Mouse (Mus musculus) neural tube, embryonic 11.5 days (tissue): ENCODE measurements at regions not wholly inside any gene's neighbourhood (a gene's known extent, or its start where the extent isn't known, plus 50 kb on each side); places are given as distances from the start of the nearest gene placed in this dataset.

Experiments used
- ATAC-seq: fragments of 200-750 bp; cut with Nextera tagmentation; 2 replicates; pipeline ENCODE4 v1.8.0; 2017; ENCODE audit warnings: moderate number of reproducible peaks, mild to moderate bottlenecking, moderate TSS enrichment, moderate library complexity; ENCODE audit not compliant: insufficient read depth, low FRiP score, low TSS enrichment
- DNase-seq: peaks from one replicate; pipeline ENCODE4 v3.0.0-alpha.2; 2015; ENCODE audit warnings: low spot score
- H3K27ac ChIP-seq: fragments of 300-500 bp; sonication (generic); 2 replicates; pipeline ENCODE4 v1.5.1; 2014; ENCODE audit warnings: low read depth, mild to moderate bottlenecking, low read length
- H3K27me3 ChIP-seq: fragments of 300-500 bp; sonication (generic); 2 replicates; pipeline ENCODE4 v1.6.1; 2014; ENCODE audit warnings: mild to moderate bottlenecking, low read length, mixed read lengths; ENCODE audit not compliant: control insufficient read depth, insufficient read depth
- H3K36me3 ChIP-seq: fragments of 300-500 bp; sonication (generic); 2 replicates; pipeline ENCODE4 v1.6.1; 2014; ENCODE audit warnings: mild to moderate bottlenecking, low read length, moderate library complexity, mixed read lengths; ENCODE audit not compliant: control insufficient read depth, insufficient read depth
- H3K4me1 ChIP-seq: fragments of 300-500 bp; sonication (generic); 2 replicates; pipeline ENCODE4 v1.6.1; 2014; ENCODE audit warnings: low read length, mixed read lengths; ENCODE audit not compliant: control insufficient read depth, insufficient read depth
- H3K4me2 ChIP-seq: fragments of 300-500 bp; sonication (generic); 2 replicates; pipeline ENCODE4 v1.6.1; 2014; ENCODE audit warnings: low read depth, mild to moderate bottlenecking, moderate library complexity
- H3K4me3 ChIP-seq: fragments of 300-500 bp; sonication (generic); 2 replicates; pipeline ENCODE4 v1.5.1; 2014; ENCODE audit warnings: low read depth, low read length
- H3K9ac ChIP-seq: fragments of 300-500 bp; sonication (generic); 2 replicates; pipeline ENCODE4 v1.6.1; 2014; ENCODE audit warnings: mild to moderate bottlenecking, low read length
- H3K9me3 ChIP-seq: fragments of 300-500 bp; sonication (generic); 2 replicates; pipeline ENCODE4 v1.6.1; 2016; ENCODE audit warnings: low read length; ENCODE audit not compliant: control insufficient read depth
- WGBS: fragments of 180-500 bp; shearing (Covaris S2); extraction: QIAGEN DNeasy Blood & Tissue Kit; methylation state at CpG from one replicate; pipeline ENCODE4 v1.1.7; 2014; 5-methylcytosine and 5-hydroxymethylcytosine counted together

DNA sequence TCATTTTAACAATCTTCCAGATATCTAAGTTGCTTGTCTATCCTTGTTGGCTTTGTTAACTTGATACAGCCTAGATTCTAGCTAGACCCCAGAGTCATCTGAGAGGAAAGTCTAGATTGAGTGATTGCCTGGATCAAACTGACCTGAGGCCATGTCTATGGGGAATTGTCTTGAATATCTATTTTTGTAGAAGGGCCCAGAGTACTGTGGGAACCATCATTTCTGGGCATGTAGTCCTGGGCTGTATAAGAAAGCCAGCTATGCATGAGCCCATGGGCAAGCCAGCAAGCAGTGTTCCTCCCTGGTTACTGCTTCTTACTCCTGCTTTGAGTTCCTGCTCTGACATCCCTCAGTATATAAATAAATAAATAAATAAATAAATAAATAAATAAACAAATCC, 199.7 kb upstream of the Tle3 start:
- Histone ChIP-seq H3K9ac (no peak overlapping the region), H3K4me2 (no peak overlapping the region), H3K27me3 (no peaks in the 10 kb centered on the region), H3K4me1 (no peaks in the 10 kb centered on the region), H3K4me3 (no peak overlapping the region), H3K27ac (no peak overlapping the region), H3K36me3 (no peaks in the 10 kb centered on the region), H3K9me3 (no peaks in the 10 kb centered on the region)
- DNase-seq (no peak), ATAC-seq (no peak)

DNA sequence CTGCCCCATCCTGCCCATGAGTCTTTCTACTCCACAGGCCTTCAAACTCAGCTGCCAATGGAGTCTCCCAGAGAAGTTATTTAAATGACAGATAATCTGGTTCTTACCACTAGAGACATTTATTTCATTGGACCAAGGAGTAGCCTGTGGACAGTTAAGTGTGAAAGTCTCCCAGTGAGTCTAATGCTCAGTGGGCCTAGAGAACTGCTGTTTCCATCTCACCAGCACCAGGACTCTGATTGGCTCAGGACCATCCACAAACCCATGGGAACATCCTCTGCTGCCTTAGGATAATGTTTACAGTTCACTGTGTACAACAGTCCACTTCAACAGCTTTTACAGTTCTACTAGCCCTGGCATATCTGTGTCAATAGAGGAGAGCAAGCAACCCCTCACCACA, 198.6 kb upstream of the Tle3 start:
- Histone ChIP-seq H3K36me3 (no peaks in the 10 kb centered on the region), H3K4me2 (no peak overlapping the region), H3K9ac (no peak overlapping the region), H3K4me3 (no peak overlapping the region), H3K4me1 (no peaks in the 10 kb centered on the region), H3K27ac (no peak overlapping the region), H3K27me3 (no peaks in the 10 kb centered on the region), H3K9me3 (no peaks in the 10 kb centered on the region)
- ATAC-seq: no peak
- DNase-seq: no peak

DNA sequence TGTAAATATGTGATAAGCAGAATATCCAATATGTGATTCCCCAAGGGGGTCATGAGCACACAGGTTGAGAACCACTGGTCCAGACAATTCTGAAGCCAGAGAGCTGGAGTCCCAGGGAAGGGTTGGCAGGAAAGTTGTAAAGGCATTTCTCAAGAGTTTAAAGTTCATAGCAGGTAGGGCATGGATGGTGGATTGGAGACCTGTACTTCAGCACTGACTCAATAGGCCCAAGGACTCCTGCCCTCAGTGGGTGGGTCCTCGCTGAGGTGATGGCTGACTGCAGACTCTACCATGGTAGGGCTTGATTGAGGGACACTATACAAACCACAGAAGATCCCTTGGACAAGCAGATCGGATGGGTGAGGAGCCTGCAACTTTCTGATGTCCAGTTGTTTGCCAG, 196.8 kb upstream of the Tle3 start:
- no peak overlapping the region for H3K9ac ChIP-seq
- H3K27ac ChIP-seq: no peak overlapping the region
- H3K36me3 ChIP-seq: no peaks in the 10 kb centered on the region
- no peaks in the 10 kb centered on the region for H3K4me1 ChIP-seq
- H3K4me2 ChIP-seq: no peak overlapping the region
- no peaks in the 10 kb centered on the region for H3K27me3 ChIP-seq
- DNase-seq (no peak), ATAC-seq (no peak)
- no peaks in the 10 kb centered on the region for H3K9me3 ChIP-seq
- WGBS: 89% methylated on average over 2 of the region's 2 CpGs
- no peak overlapping the region for H3K4me3 ChIP-seq

- Histone ChIP-seq H3K4me3 (no peak overlapping the region), H3K36me3 (no peaks in the 10 kb centered on the region), H3K27ac (no peak overlapping the region), H3K4me1 (no peaks in the 10 kb centered on the region), H3K9ac (no peak overlapping the region), H3K9me3 (no peaks in the 10 kb centered on the region), H3K27me3 (no peaks in the 10 kb centered on the region), H3K4me2 (no peak overlapping the region)
- ATAC-seq (no peak), DNase-seq (no peak)
- WGBS: 90% methylated on average over 3 of the region's 3 CpGs
These were observed 195.3 kb upstream of the Tle3 start for GRCm38 (mm10) chr9:61176856-61177255.

GRCm38 (mm10) chr9:61186541-61187420, 185.4 kb upstream of the Tle3 start:
- DNase-seq (no peak), ATAC-seq (no peak)
- no peak overlapping the region for H3K4me2 ChIP-seq
- H3K27me3 ChIP-seq: no peaks in the 10 kb centered on the region
- H3K9ac ChIP-seq: no peak overlapping the region
- no peaks in the 10 kb centered on the region for H3K9me3 ChIP-seq
- WGBS: 76% methylated on average over 8 of the region's 8 CpGs
- H3K4me3 ChIP-seq: no peak overlapping the region
- no peaks in the 10 kb centered on the region for H3K36me3 ChIP-seq
- H3K27ac ChIP-seq: no peak overlapping the region
- H3K4me1 ChIP-seq: no peaks in the 10 kb centered on the region

DNA sequence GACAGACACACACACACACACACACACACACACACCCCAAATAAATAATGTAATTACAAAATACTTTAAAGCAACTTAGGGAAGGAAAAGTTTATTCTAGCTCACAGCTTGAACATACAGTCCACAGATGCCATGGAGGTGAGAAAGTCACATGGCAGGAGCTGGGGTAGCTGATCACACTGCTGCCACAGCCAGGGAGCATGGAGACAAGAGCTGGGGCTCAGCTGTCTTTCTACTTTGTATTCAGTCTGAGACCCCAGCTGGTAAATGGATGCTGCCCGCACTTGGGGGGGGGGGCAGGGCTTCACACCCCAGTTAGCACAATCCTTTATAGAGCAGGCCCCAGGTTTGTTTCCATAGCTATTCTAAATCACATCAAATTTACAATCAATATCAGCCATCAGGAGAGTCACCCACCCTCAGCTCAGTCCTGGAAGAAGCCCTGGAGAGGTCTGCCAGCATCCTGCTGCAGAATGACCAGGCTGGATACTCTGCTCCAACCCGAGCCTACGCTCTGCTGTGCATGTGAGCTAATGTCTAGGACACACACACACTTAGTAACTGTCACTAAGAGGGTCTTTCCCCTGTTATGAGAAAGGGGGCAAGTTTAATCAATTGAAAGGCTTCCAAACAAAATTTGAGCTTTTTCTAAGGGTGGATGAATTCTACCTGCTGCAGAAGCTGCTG, 184.3 kb upstream of the Tle3 start:
- DNase-seq: peak; percentile 47
- H3K9me3 ChIP-seq: no peaks in the 10 kb centered on the region
- H3K4me3 ChIP-seq: no peak overlapping the region
- H3K36me3 ChIP-seq: no peaks in the 10 kb centered on the region
- no peak for ATAC-seq
- H3K27me3 ChIP-seq: no peaks in the 10 kb centered on the region
- no peaks in the 10 kb centered on the region for H3K4me1 ChIP-seq
- no peak overlapping the region for H3K4me2 ChIP-seq
- no peak overlapping the region for H3K9ac ChIP-seq
- WGBS: 70% methylated on average over 3 of the region's 3 CpGs
- no peak overlapping the region for H3K27ac ChIP-seq

- H3K4me3 ChIP-seq: no peak overlapping the region
- no peaks in the 10 kb centered on the region for H3K9me3 ChIP-seq
- no peaks in the 10 kb centered on the region for H3K36me3 ChIP-seq
- H3K27me3 ChIP-seq: no peaks in the 10 kb centered on the region
- DNase-seq: no peak
- ATAC-seq: no peak
- no peak overlapping the region for H3K27ac ChIP-seq
- no peaks in the 10 kb centered on the region for H3K4me1 ChIP-seq
- H3K4me2 ChIP-seq: no peak overlapping the region
- WGBS: 94% methylated on average over 8 of the region's 8 CpGs
- no peak overlapping the region for H3K9ac ChIP-seq
These were observed 182.9 kb upstream of the Tle3 start for GRCm38 (mm10) chr9:61189295-61189694.

GRCm38 (mm10) chr9:61199077-61199753, 173.0 kb upstream of the Tle3 start:
- no peak for ATAC-seq

More at GRCm38 (mm10) chr9:61199077-61199753, 173.0 kb upstream of the Tle3 start:
- no peak overlapping the region for H3K4me2 ChIP-seq
- H3K9ac ChIP-seq: no peak overlapping the region
- H3K9me3 ChIP-seq: no peaks in the 10 kb centered on the region
- no peak overlapping the region for H3K4me3 ChIP-seq
- no peak for DNase-seq
- H3K4me1 ChIP-seq: peaks cover 7% of the 10 kb centered on the region
- H3K27me3 ChIP-seq: no peaks in the 10 kb centered on the region
- H3K36me3 ChIP-seq: no peaks in the 10 kb centered on the region
- H3K27ac ChIP-seq: no peak overlapping the region
- WGBS: 49% methylated on average over 4 of the region's 4 CpGs
